Mouse (Mus musculus) forebrain, embryonic 10.5 days (tissue): ENCODE measurements around the gene Wdr43. TPM values are rescaled to one million over a fixed set of nuclear protein-coding genes. Genes with fewer than 3 reads are reported as not detected.

Source experiments
- DNase-seq: peaks from one replicate; pipeline ENCODE4 v3.0.0-alpha.2; 2017; ENCODE audit warnings: low spot score; ENCODE audit errors: extremely low spot score
- H3K27ac ChIP-seq: fragments of 300-500 bp; sonication (generic); 2 replicates; pipeline ENCODE4 v1.5.1; 2016; ENCODE audit warnings: mild to moderate bottlenecking
- H3K27me3 ChIP-seq: fragments of 300-500 bp; sonication (generic); 2 replicates; pipeline ENCODE4 v1.6.1; 2016; ENCODE audit warnings: mild to moderate bottlenecking; ENCODE audit not compliant: poor library complexity, severe bottlenecking
- H3K36me3 ChIP-seq: fragments of 300-500 bp; sonication (generic); replicated peaks from 2 replicates; pipeline ENCODE4 v1.6.1; 2016; ENCODE audit warnings: mild to moderate bottlenecking, moderate library complexity
- H3K4me1 ChIP-seq: fragments of 300-500 bp; sonication (generic); 2 replicates; pipeline ENCODE4 v1.6.1; 2016
- H3K4me3 ChIP-seq: fragments of 300-500 bp; sonication (generic); 2 replicates; pipeline ENCODE4 v1.5.1; 2016; ENCODE audit warnings: mild to moderate bottlenecking, moderate library complexity
- H3K9me3 ChIP-seq: fragments of 300-500 bp; sonication (generic); 2 replicates; pipeline ENCODE4 v1.6.1; 2016; ENCODE audit warnings: mild to moderate bottlenecking, moderate library complexity
- WGBS: fragments of 180-500 bp; shearing (Covaris S2); methylation state at CpG from one replicate; pipeline ENCODE4 v1.1.7; 2016; 5-methylcytosine and 5-hydroxymethylcytosine counted together
- polyA plus RNA-seq: library from polyadenylated mRNA; unstranded; fragments of >200 nt; fragmentation: Nextera tagmentation; extraction: Ambion mirVana; gene quantifications from 2 replicates; pipeline ENCODE4 v1.2.1, GENCODE M21; 2016

Wdr43 gene
- polyA plus RNA-seq, 1 experiment from 2014 or later, result 126 TPM

- WGBS, result 92% methylated on average over 9 of the region's 9 CpGs
- Histone ChIP-seq H3K36me3 (peaks cover 96% of the 10 kb centered on the region), H3K27me3 (no peaks in the 10 kb centered on the region), H3K27ac (no peak overlapping the region), H3K4me3 (no peak overlapping the region), H3K9me3 (no peaks in the 10 kb centered on the region), H3K4me1 (no peaks in the 10 kb centered on the region)
- no peak for DNase-seq
These were observed 24.9 kb downstream of the Wdr43 start for GRCm38 (mm10) chr17:71640421-71641085.

GRCm38 (mm10) chr17:71642190-71642589 lies 26.5 kb downstream of the Wdr43 start:
- H3K4me1 ChIP-seq, result no peaks in the 10 kb centered on the region
- 90% methylated on average over 3 of the region's 3 CpGs for WGBS
- H3K27ac ChIP-seq, result no peak overlapping the region
- H3K4me3 ChIP-seq, result no peak overlapping the region
- no peak for DNase-seq
- H3K27me3 ChIP-seq, result no peaks in the 10 kb centered on the region
- H3K36me3 ChIP-seq, result peaks cover 96% of the 10 kb centered on the region
- no peaks in the 10 kb centered on the region for H3K9me3 ChIP-seq

- 95% methylated on average over 9 of the region's 9 CpGs for WGBS
- no peak for DNase-seq
- Histone ChIP-seq H3K4me3 (no peak overlapping the region), H3K9me3 (no peaks in the 10 kb centered on the region), H3K27ac (no peak overlapping the region), H3K27me3 (no peaks in the 10 kb centered on the region), H3K36me3 (peaks cover 95% of the 10 kb centered on the region), H3K4me1 (no peaks in the 10 kb centered on the region)
These were observed 34.3 kb downstream of the Wdr43 start for GRCm38 (mm10) chr17:71650011-71650410.

- peaks cover 95% of the 10 kb centered on the region for H3K36me3 ChIP-seq
- 91% methylated on average over 2 of the region's 2 CpGs for WGBS
These were observed 36.8 kb downstream of the Wdr43 start for GRCm38 (mm10) chr17:71652495-71652894.

GRCm38 (mm10) chr17:71652934-71653333 lies 37.2 kb downstream of the Wdr43 start:
- WGBS, result 93% methylated on average over 5 of the region's 5 CpGs
- Histone ChIP-seq H3K36me3 (peaks cover 95% of the 10 kb centered on the region), H3K4me1 (no peaks in the 10 kb centered on the region), H3K4me3 (no peak overlapping the region), H3K27me3 (no peaks in the 10 kb centered on the region), H3K9me3 (no peaks in the 10 kb centered on the region), H3K27ac (no peak overlapping the region)
- DNase-seq, result no peak

More at GRCm38 (mm10) chr17:71652495-71652894, 36.8 kb downstream of the Wdr43 start:
- no peak for DNase-seq
- Histone ChIP-seq H3K27me3 (no peaks in the 10 kb centered on the region), H3K27ac (no peak overlapping the region), H3K9me3 (no peaks in the 10 kb centered on the region), H3K4me1 (no peaks in the 10 kb centered on the region), H3K4me3 (no peak overlapping the region)

- Histone ChIP-seq H3K27ac (no peak overlapping the region), H3K27me3 (no peaks in the 10 kb centered on the region), H3K36me3 (peaks cover 62% of the 10 kb centered on the region), H3K4me1 (0 out of 2 replicates have a peak, but pooled peaks cover 3% of the 10 kb centered on the region), H3K9me3 (no peaks in the 10 kb centered on the region), H3K4me3 (no peak overlapping the region)
- WGBS, result 85% methylated on average over 4 of the region's 4 CpGs
- DNase-seq, result no peak
These were observed 41.8 kb downstream of the Wdr43 start for GRCm38 (mm10) chr17:71657521-71657920.

- no peak for DNase-seq
- WGBS, result 93% methylated on average over 10 of the region's 10 CpGs
- Histone ChIP-seq H3K27ac (no peak overlapping the region), H3K4me3 (no peak overlapping the region), H3K36me3 (peaks cover 52% of the 10 kb centered on the region), H3K4me1 (peaks cover 7% of the 10 kb centered on the region; the same call in 1 of the 2 replicates), H3K27me3 (no peaks in the 10 kb centered on the region), H3K9me3 (no peaks in the 10 kb centered on the region)
These were observed 43.0 kb downstream of the Wdr43 start for GRCm38 (mm10) chr17:71658666-71659065.

- H3K4me3 ChIP-seq, result no peak overlapping the region
- H3K4me1 ChIP-seq, result peaks cover 7% of the 10 kb centered on the region; the same call in 1 of the 2 replicates
- no peaks in the 10 kb centered on the region for H3K27me3 ChIP-seq
- DNase-seq, result no peak
- 71% methylated on average over 1 of the region's 1 CpGs for WGBS
- peaks cover 37% of the 10 kb centered on the region for H3K36me3 ChIP-seq
- no peaks in the 10 kb centered on the region for H3K9me3 ChIP-seq
- no peak overlapping the region for H3K27ac ChIP-seq
These were observed 44.7 kb downstream of the Wdr43 start for GRCm38 (mm10) chr17:71660390-71660789.

- H3K4me1 ChIP-seq, result peaks cover 7% of the 10 kb centered on the region; the same call in 1 of the 2 replicates
- H3K4me3 ChIP-seq, result peak overlapping the region; percentile 53
- no peaks in the 10 kb centered on the region for H3K9me3 ChIP-seq
- H3K27me3 ChIP-seq, result no peaks in the 10 kb centered on the region
- 0 out of 2 replicates have a peak overlapping the region, but pooled peaks have one; percentile 44 for H3K27ac ChIP-seq
- H3K36me3 ChIP-seq, result peaks cover 13% of the 10 kb centered on the region
- 12% methylated on average over 21 of the region's 21 CpGs for WGBS
- DNase-seq, result peak; percentile 77
These were observed 47.1 kb downstream of the Wdr43 start for GRCm38 (mm10) chr17:71662751-71663250.

- Histone ChIP-seq H3K27ac (no peak overlapping the region), H3K4me3 (no peak overlapping the region), H3K36me3 (peaks cover 6% of the 10 kb centered on the region), H3K27me3 (no peaks in the 10 kb centered on the region), H3K9me3 (no peaks in the 10 kb centered on the region), H3K4me1 (peaks cover 7% of the 10 kb centered on the region; the same call in 1 of the 2 replicates)
- 89% methylated on average over 6 of the region's 6 CpGs for WGBS
- no peak for DNase-seq
These were observed 47.8 kb downstream of the Wdr43 start for GRCm38 (mm10) chr17:71663491-71663890.

- no peak for DNase-seq
- H3K4me1 ChIP-seq, result peaks cover 7% of the 10 kb centered on the region; the same call in 1 of the 2 replicates
- no peak overlapping the region for H3K4me3 ChIP-seq
- 70% methylated on average over 1 of the region's 1 CpGs for WGBS
- H3K9me3 ChIP-seq, result no peaks in the 10 kb centered on the region
- H3K27me3 ChIP-seq, result no peaks in the 10 kb centered on the region
- H3K36me3 ChIP-seq, result no peaks in the 10 kb centered on the region; the same call in 1 of the 2 replicates
- no peak overlapping the region for H3K27ac ChIP-seq
These were observed 48.5 kb downstream of the Wdr43 start for GRCm38 (mm10) chr17:71664172-71664571.

- no peak overlapping the region for H3K4me3 ChIP-seq
- no peaks in the 10 kb centered on the region for H3K9me3 ChIP-seq
- H3K4me1 ChIP-seq, result peaks cover 7% of the 10 kb centered on the region; the same call in 1 of the 2 replicates
- no peaks in the 10 kb centered on the region for H3K27me3 ChIP-seq
- 86% methylated on average over 4 of the region's 4 CpGs for whole genome bisulfite sequencing
- DNase-seq, result no peak
- no peaks in the 10 kb centered on the region for H3K36me3 ChIP-seq
- H3K27ac ChIP-seq, result no peak overlapping the region
These were observed 49.5 kb downstream of the Wdr43 start for GRCm38 (mm10) chr17:71665201-71665600.

GRCm38 (mm10) chr17:71669511-71669910 lies 53.8 kb downstream of the Wdr43 start:
- peaks cover 15% of the 10 kb centered on the region for H3K4me1 ChIP-seq
- no peaks in the 10 kb centered on the region for H3K27me3 ChIP-seq
- no peaks in the 10 kb centered on the region for H3K9me3 ChIP-seq
- H3K27ac ChIP-seq, result no peak overlapping the region
- H3K4me3 ChIP-seq, result no peak overlapping the region
- WGBS, result 84% methylated on average over 5 of the region's 5 CpGs
- no peak for DNase-seq
- no peaks in the 10 kb centered on the region for H3K36me3 ChIP-seq
